Mouse (Mus musculus) thymus, adult 18-20 months (tissue): ENCODE data around the gene Zscan10.

Experiments used
- DNase-seq, 2 experiments: peaks; one replicate each; pipeline ENCODE4 v3.0.0; 2022; ENCODE audit warnings: mixed read lengths in 2 of 2

Zscan10 gene

DNA sequence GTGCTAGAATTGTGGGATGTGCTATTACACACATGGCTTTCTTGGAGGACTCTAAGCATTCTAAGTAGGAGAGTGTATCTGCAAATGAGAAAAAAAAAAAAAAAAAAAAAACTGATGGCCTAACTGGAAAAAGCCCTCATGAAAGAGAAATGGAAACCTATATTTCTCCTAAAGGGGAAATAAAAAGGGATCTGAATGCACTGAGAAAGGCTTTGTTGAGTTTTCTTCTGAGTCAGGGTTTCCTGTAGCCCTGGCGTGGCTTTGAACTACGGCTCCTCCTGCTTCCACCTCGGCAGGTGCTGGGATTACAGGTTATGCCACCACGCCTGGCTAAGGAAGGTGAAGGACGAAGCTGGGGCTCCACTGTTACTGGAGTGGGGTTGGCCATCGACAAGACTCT lies 53.3 kb downstream of the Zscan10 start:
- DNase-seq: no peak

DNA sequence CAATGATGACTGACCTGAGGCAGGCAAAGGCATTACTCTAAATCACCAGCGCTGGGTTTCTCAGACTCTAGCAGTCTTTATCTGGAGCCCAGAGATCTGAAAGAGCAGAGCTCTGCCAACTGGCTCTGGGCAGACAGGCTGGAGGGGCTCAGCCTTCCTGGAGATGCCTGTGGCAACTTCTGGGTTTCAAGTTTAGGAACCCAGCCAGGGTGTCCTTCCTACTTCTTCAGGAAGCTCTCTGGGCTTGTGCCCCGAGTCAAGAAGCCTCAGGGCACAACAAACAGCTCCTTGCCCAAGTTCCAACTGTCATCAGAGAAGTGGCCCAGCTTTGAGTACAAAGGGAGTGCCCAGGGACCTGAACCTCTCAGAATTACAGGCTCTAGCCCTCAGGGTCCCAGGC lies 53.8 kb downstream of the Zscan10 start:
- no peak for DNase-seq

DNA sequence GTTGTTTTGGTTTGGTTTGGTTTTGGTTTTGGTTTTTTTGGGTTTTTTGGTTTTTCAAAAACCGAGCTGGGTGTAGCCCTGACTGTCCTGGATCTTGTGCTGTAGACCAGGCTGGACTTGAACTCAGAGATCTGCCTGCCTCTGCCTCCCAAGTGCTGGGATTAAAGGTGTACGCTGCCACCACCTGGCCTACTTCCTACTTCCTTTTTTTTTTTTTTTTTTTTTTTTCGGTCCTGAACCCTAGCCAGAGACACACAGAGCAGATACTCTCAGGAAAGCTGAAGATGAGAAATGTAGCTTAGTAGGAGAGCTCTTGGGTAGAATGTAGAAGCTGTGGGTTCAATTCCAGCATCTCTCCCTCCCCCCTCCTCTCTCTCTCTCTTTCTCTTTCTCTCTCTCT lies 57.8 kb downstream of the Zscan10 start:
- no peak for DNase-seq

DNA sequence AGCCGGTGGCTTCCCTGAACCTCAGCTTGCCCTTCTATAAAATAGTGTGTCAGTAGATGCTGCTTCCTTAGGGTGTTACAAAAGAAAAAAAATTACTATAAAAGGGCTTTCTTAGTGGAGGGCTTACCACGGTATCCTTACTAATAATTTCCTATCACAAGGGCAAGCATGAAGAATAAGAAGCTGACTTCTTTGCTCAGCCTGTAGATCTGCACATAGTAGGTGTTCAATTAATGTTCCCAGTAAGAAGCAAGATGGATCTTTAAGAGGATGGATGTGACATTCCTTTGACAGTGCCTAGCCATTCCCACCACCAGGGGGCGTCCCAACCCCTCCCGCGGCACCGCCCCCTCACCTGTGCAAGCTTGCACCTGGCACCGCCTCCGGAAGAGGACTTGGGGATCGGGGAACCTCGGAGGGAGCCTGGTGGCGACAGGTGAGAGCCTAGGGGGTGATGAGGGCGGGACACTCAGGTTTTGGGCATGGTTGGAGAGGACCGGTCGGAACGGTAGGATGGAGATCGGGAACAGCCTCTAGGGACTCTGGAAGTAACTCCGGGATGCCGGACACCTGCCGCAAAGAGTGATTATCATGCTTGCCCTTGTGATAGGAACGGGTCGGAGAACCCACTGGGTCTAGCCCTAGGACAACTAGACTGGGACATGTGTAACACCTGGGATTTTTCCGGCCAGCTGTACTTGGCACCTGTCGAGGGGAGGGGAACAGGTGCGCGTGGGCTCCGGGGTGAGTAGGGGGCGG lies 59.6 kb downstream of the Zscan10 start, which contains the start of gene Bicdl2:
Gene Bicdl2 (plus strand): TSS at position 390 of the 759 bp plus-strand sequence.
- DNase-seq: no peak
